Mouse (Mus musculus) cerebellum, adult (tissue): Measurements from ENCODE around the gene Zcchc24.

Source experiments
- ATAC-seq: cut with Nextera tagmentation; 2 replicates; pipeline ENCODE4 v1.9.2; 2017; ENCODE audit warnings: mild to moderate bottlenecking, moderate library complexity, mixed read lengths; ENCODE audit not compliant: insufficient number of reproducible peaks, low FRiP score, low TSS enrichment

The Zcchc24 gene

GRCm38 (mm10) chr14:25750448-25751015 lies 18.3 kb downstream of the Zcchc24 start:
- no peak for ATAC-seq

- ATAC-seq = no peak
These were observed 19.5 kb downstream of the Zcchc24 start for GRCm38 (mm10) chr14:25749143-25749909.

- no peak for ATAC-seq
These were observed 20.7 kb downstream of the Zcchc24 start for GRCm38 (mm10) chr14:25747996-25748756.

- no peak for ATAC-seq
These were observed 21.6 kb downstream of the Zcchc24 start for GRCm38 (mm10) chr14:25746971-25747945.

- ATAC-seq = no peak
These were observed 22.5 kb downstream of the Zcchc24 start for GRCm38 (mm10) chr14:25746371-25746770.

- ATAC-seq = no peak
These were observed 23.3 kb downstream of the Zcchc24 start for GRCm38 (mm10) chr14:25745365-25746184.

GRCm38 (mm10) chr14:25742943-25743342 lies 25.9 kb downstream of the Zcchc24 start:
- no peak for ATAC-seq

- ATAC-seq = no peak
These were observed 26.9 kb downstream of the Zcchc24 start for GRCm38 (mm10) chr14:25741840-25742367.

- ATAC-seq = no peak
These were observed 27.6 kb downstream of the Zcchc24 start for GRCm38 (mm10) chr14:25741211-25741610.

GRCm38 (mm10) chr14:25739957-25740565 lies 28.8 kb downstream of the Zcchc24 start:
- ATAC-seq = peak; percentile 50; the same call in 1 of the 2 replicates

- no peak for ATAC-seq
These were observed 30.2 kb downstream of the Zcchc24 start for GRCm38 (mm10) chr14:25738591-25739001.

- ATAC-seq = peak; percentile 43; the same call in 1 of the 2 replicates
These were observed 32.2 kb downstream of the Zcchc24 start for GRCm38 (mm10) chr14:25736589-25736988.

- no peak for ATAC-seq
These were observed 32.7 kb downstream of the Zcchc24 start for GRCm38 (mm10) chr14:25736140-25736539.

- no peak for ATAC-seq
These were observed 33.8 kb downstream of the Zcchc24 start for GRCm38 (mm10) chr14:25734736-25735716.

GRCm38 (mm10) chr14:25727149-25727510 lies 41.7 kb downstream of the Zcchc24 start:
- no peak for ATAC-seq

- ATAC-seq = 0 out of 2 replicates have a peak, but pooled peaks have one; percentile 15
These were observed 42.4 kb downstream of the Zcchc24 start for GRCm38 (mm10) chr14:25726226-25727148.
